Mouse (Mus musculus) left cerebral cortex, adult 2 months (tissue): ENCODE data around the gene Ndnf. TPM values are rescaled to one million over a fixed set of nuclear protein-coding genes. Genes with fewer than 3 reads are reported as not detected.
A peak's percentile ranks its signal among the peaks of the same experiment; 100 is the strongest.

Experiments used
- DNase-seq, 2 experiments: peaks; one replicate each; pipeline ENCODE4 v3.0.0; 2021 to 2022; ENCODE audit warnings: low spot score in 2 of 2, mixed read lengths in 1 of 2; ENCODE audit errors: extremely low spot score in 1 of 2
- H3K27ac ChIP-seq: fragments of 200-600 bp; 2 replicates; pipeline ENCODE4 v1.8.1; 2022
- H3K4me3 ChIP-seq: fragments of 200-600 bp; 2 replicates; pipeline ENCODE4 v1.8.1; 2022
- CTCF ChIP-seq: fragments of 200-600 bp; IDR thresholded peaks from 2 replicates; pipeline ENCODE4 v1.8.1; 2022; ENCODE audit warnings: antibody characterized with exemption, mild to moderate bottlenecking, moderate library complexity
- intact Hi-C: fragments of 180-260 bp; cut with DNase I; formaldehyde crosslinking; loops from one replicate; pipeline ENCODE4 v1.15.1; 2025
- total RNA-seq, 2 experiments: library from RNA; stranded (reverse); gene quantifications; 2 replicates each; pipeline ENCODE4 v1.2.3; 2021

Ndnf gene
- total RNA-seq, 2 experiments from 2014 or later = 10.0 to 12.6 TPM

GRCm38 (mm10) chr6:65666295-65666694 lies 5.1 kb upstream of the Ndnf start:
- TF ChIP-seq CTCF = no peak
- intact Hi-C loops = no loop called here
- no peak overlapping the region for H3K4me3 ChIP-seq
- no peak for DNase-seq
- H3K27ac ChIP-seq = no peak overlapping the region

- no peak overlapping the region for H3K4me3 ChIP-seq
- no peak for DNase-seq
- no peak for TF ChIP-seq CTCF
- H3K27ac ChIP-seq = no peak overlapping the region
- intact Hi-C loops = loop anchor here (5.0 kb wide), 1 partner anchor 862 kb away; no protein-coding TSS in a partner anchor
Observed at GRCm38 (mm10) chr6:65669971-65670370, 1.4 kb upstream of the Ndnf start.

GRCm38 (mm10) chr6:65670981-65671411 lies 394 bp upstream of the Ndnf start:
- Histone ChIP-seq H3K4me3 (no peak overlapping the region), H3K27ac (no peak overlapping the region)
- no peak for DNase-seq
- no peak for TF ChIP-seq CTCF
- intact Hi-C loops = loop anchor here (5.0 kb wide), 1 partner anchor 861 kb away; no protein-coding TSS in a partner anchor

GRCm38 (mm10) chr6:65672131-65673031 lies 991 bp downstream of the Ndnf start:
- peak overlapping the region; percentile 64 for H3K4me3 ChIP-seq
- intact Hi-C loops = loop anchor here (5.0 kb wide), 1 partner anchor 860 kb away; no protein-coding TSS in a partner anchor
- DNase-seq = peak; percentile 13 to 17
- no peak overlapping the region for H3K27ac ChIP-seq
- TF ChIP-seq CTCF = no peak

- Histone ChIP-seq H3K27ac (no peak overlapping the region), H3K4me3 (no peak overlapping the region)
- no peak for DNase-seq
- intact Hi-C loops = no loop called here
- TF ChIP-seq CTCF = peak; percentile 29
Observed at GRCm38 (mm10) chr6:65693938-65694337, 22.5 kb downstream of the Ndnf start.

GRCm38 (mm10) chr6:65720676-65721075 lies 49.3 kb downstream of the Ndnf start:
- Histone ChIP-seq H3K27ac (no peak overlapping the region), H3K4me3 (no peak overlapping the region)
- TF ChIP-seq CTCF = no peak
- intact Hi-C loops = no loop called here
- no peak for DNase-seq

- TF ChIP-seq CTCF = no peak
- intact Hi-C loops = no loop called here
- no peak overlapping the region for H3K27ac ChIP-seq
- H3K4me3 ChIP-seq = no peak overlapping the region
- no peak for DNase-seq
Observed at GRCm38 (mm10) chr6:65725677-65726076, 54.3 kb downstream of the Ndnf start.

- DNase-seq = no peak
- Histone ChIP-seq H3K4me3 (no peak overlapping the region), H3K27ac (no peak overlapping the region)
- intact Hi-C loops = no loop called here
- TF ChIP-seq CTCF = no peak
Observed at GRCm38 (mm10) chr6:65728261-65728660, 56.9 kb downstream of the Ndnf start.

GRCm38 (mm10) chr6:65739442-65739841 lies 68.1 kb downstream of the Ndnf start:
- Histone ChIP-seq H3K4me3 (no peak overlapping the region), H3K27ac (no peak overlapping the region)
- TF ChIP-seq CTCF = no peak
- intact Hi-C loops = no loop called here
- no peak for DNase-seq

- no peak for TF ChIP-seq CTCF
- intact Hi-C loops = no loop called here
- Histone ChIP-seq H3K4me3 (no peak overlapping the region), H3K27ac (no peak overlapping the region)
- DNase-seq = no peak
Observed at GRCm38 (mm10) chr6:65743144-65743870, 71.9 kb downstream of the Ndnf start.

- DNase-seq = no peak
- intact Hi-C loops = no loop called here
- Histone ChIP-seq H3K4me3 (no peak overlapping the region), H3K27ac (no peak overlapping the region)
- TF ChIP-seq CTCF = no peak
Observed at GRCm38 (mm10) chr6:65743871-65744202, 72.4 kb downstream of the Ndnf start.

GRCm38 (mm10) chr6:65758214-65758613 lies 86.8 kb downstream of the Ndnf start:
- DNase-seq = no peak
- intact Hi-C loops = no loop called here
- H3K27ac ChIP-seq = no peak overlapping the region
- no peak for TF ChIP-seq CTCF
- H3K4me3 ChIP-seq = no peak overlapping the region
